Mouse (Mus musculus) heart, embryonic 15.5 days (tissue): ENCODE data around the gene D17H6S53E. TPM values are rescaled to one million over a fixed set of nuclear protein-coding genes. Genes with fewer than 3 reads are reported as not detected.
A peak's percentile ranks its signal among the peaks of the same experiment; 100 is the strongest.

Experiments
- ATAC-seq: fragments of 200-750 bp; cut with Nextera tagmentation; replicated peaks from 2 replicates; pipeline ENCODE4 v1.8.0; 2017; ENCODE audit warnings: low read depth, moderate TSS enrichment; ENCODE audit not compliant: insufficient number of reproducible peaks, insufficient read depth, low FRiP score
- H3K27ac ChIP-seq: fragments of 300-500 bp; sonication (generic); 2 replicates; pipeline ENCODE4 v1.5.1; 2015; ENCODE audit warnings: mild to moderate bottlenecking, inconsistent platforms
- H3K27me3 ChIP-seq: fragments of 300-500 bp; sonication (generic); 2 replicates; pipeline ENCODE4 v1.6.1; 2015; ENCODE audit warnings: inconsistent platforms
- H3K36me3 ChIP-seq: fragments of 300-500 bp; sonication (generic); 2 replicates; pipeline ENCODE4 v1.6.1; 2015; ENCODE audit warnings: mild to moderate bottlenecking, inconsistent platforms
- H3K4me1 ChIP-seq: fragments of 300-500 bp; sonication (generic); replicated peaks from 2 replicates; pipeline ENCODE4 v1.6.1; 2015; ENCODE audit warnings: inconsistent platforms
- H3K4me2 ChIP-seq: fragments of 300-500 bp; sonication (generic); 2 replicates; pipeline ENCODE4 v1.6.1; 2015; ENCODE audit warnings: inconsistent platforms, mild to moderate bottlenecking, moderate library complexity
- H3K4me3 ChIP-seq: fragments of 300-500 bp; sonication (generic); 2 replicates; pipeline ENCODE4 v1.5.1; 2015; ENCODE audit warnings: mild to moderate bottlenecking, inconsistent platforms
- H3K9ac ChIP-seq: fragments of 300-500 bp; sonication (generic); 2 replicates; pipeline ENCODE4 v1.6.1; 2015; ENCODE audit warnings: mild to moderate bottlenecking, inconsistent platforms
- H3K9me3 ChIP-seq: fragments of 300-500 bp; sonication (generic); replicated peaks from 2 replicates; pipeline ENCODE4 v1.6.1; 2016; ENCODE audit warnings: inconsistent platforms
- WGBS: fragments of 180-500 bp; shearing (Covaris S2); methylation state at CpG from one replicate; pipeline ENCODE4 v1.1.7; 2015; ENCODE audit warnings: mixed read lengths; 5-methylcytosine and 5-hydroxymethylcytosine counted together
- polyA plus RNA-seq: library from polyadenylated mRNA; unstranded; fragments of >200 nt; fragmentation: Nextera tagmentation; extraction: Ambion mirVana; gene quantifications from 2 replicates; pipeline ENCODE4 v1.2.1, GENCODE M21; 2015

D17H6S53E gene
- polyA plus RNA-seq, 1 experiment from 2014 or later = 11.2 TPM

DNA sequence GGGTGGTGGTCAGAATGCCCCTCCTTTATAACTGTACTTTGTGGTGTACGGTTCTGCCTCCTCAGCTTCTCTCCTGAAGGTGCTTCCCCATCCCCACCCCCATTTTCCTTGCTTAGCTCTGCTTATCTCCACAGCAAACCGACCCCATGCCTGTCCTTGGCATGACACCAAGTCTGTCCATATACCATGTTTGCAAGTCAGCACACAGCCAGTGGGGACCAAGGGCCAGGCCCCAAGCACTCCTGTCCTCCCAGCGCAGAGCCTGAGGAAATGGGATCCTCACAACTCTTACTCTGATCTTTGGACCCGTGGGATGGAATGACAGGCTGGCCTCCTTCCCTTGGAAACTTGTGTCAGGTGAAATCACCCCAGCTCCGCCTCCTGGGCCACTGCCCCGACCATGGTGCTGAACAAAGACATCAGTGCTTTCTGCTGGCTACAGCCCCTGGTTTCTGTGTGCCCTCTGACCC lies 22.9 kb upstream of the D17H6S53E start:
- H3K4me1 ChIP-seq = peaks cover 19% of the 10 kb centered on the region
- no peak; the same call in 1 of the 2 replicates for ATAC-seq
- H3K27ac ChIP-seq = no peak overlapping the region
- no peaks in the 10 kb centered on the region for H3K27me3 ChIP-seq
- no peak overlapping the region for H3K9ac ChIP-seq
- H3K4me2 ChIP-seq = no peak overlapping the region
- H3K9me3 ChIP-seq = no peaks in the 10 kb centered on the region
- 41% methylated on average over 6 of the region's 6 CpGs for WGBS
- no peak overlapping the region for H3K4me3 ChIP-seq
- peaks cover 40% of the 10 kb centered on the region for H3K36me3 ChIP-seq

DNA sequence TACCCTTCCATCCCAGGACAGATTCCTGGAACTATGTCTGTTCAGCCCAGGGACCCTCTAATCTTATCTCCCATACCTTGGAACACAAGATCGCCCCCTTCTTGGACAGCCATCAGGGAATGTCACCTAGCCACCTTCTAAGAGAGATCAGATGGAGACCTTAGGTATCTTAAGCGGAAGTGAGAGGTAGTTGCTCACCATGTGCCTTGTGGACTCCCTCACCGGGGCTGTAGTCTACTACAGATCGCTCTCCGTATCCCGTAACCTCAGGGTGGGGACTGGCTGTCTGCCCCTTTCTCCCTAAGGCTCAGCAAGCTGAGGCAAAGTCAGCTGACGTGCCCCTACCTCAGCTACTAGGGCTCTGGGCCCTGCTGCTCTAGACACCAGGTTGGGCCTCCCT lies 22.1 kb upstream of the D17H6S53E start:
- ATAC-seq = no peak
- WGBS = 80% methylated on average over 7 of the region's 7 CpGs

DNA sequence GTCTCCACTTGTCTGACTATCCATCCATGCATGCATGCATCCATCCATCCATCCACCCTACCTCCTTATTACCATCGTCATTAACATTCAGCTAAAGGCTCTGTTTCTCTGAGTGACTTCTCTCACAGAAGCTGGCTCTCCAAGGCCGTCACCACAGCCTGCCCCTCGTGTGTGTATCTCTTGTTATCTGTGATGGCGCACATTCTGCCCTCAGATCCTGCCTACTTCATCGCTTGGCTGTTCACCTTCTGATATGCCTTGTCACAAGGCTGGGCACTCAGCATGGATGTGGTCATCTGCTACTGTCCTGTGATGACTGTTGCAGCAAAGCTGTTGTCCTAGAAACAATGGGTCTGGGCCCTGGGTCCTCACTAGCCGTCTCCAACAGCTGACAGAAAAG lies 21.4 kb upstream of the D17H6S53E start:
- Histone ChIP-seq H3K4me2 (no peak overlapping the region), H3K9me3 (no peaks in the 10 kb centered on the region), H3K4me1 (peaks cover 19% of the 10 kb centered on the region), H3K9ac (no peak overlapping the region), H3K4me3 (no peak overlapping the region), H3K36me3 (peaks cover 27% of the 10 kb centered on the region), H3K27me3 (no peaks in the 10 kb centered on the region), H3K27ac (no peak overlapping the region)
- WGBS = 65% methylated on average over 6 of the region's 6 CpGs
- no peak for ATAC-seq

More for the DNA sequence above, 22.1 kb upstream of the D17H6S53E start:
- no peaks in the 10 kb centered on the region for H3K27me3 ChIP-seq
- no peak overlapping the region for H3K9ac ChIP-seq
- peaks cover 19% of the 10 kb centered on the region for H3K4me1 ChIP-seq
- H3K36me3 ChIP-seq = peaks cover 31% of the 10 kb centered on the region
- no peak overlapping the region for H3K27ac ChIP-seq
- no peak overlapping the region for H3K4me2 ChIP-seq
- H3K4me3 ChIP-seq = no peak overlapping the region
- H3K9me3 ChIP-seq = no peaks in the 10 kb centered on the region

DNA sequence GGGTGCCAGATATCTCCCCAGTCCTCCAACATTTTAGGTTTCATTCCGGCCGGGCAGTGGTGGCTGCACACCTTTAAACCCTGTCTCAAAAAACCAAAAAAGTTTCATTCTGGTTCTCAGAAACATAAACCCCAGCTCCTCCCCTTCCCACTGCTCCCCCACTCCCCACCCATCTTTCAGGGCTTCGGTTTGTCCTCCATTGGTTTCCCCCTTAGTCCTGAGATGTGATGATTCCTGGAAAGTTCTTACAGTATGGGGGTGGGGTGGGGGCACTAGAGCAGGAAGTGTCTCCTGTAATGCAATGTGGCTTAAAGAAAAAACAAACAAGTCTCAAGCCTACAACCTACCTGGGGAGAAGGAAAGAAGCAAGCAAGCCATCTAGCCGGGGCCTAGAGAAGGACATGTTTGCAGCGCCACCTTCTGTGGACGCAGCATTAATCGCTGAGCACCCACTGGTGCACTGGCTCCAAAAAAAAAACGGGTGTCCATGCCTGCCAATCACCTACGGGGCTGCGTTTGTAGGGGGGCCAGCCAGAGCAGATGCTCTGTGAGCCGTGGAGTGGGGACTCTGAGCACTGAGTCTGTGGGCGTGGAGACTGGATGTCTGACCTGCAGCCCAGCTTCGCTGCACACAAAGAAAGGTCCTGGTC lies 20.3 kb upstream of the D17H6S53E start:
- no peak for ATAC-seq
- no peak overlapping the region for H3K4me3 ChIP-seq
- 0 out of 2 replicates have a peak overlapping the region, but pooled peaks have one; percentile 23 for H3K4me2 ChIP-seq

DNA sequence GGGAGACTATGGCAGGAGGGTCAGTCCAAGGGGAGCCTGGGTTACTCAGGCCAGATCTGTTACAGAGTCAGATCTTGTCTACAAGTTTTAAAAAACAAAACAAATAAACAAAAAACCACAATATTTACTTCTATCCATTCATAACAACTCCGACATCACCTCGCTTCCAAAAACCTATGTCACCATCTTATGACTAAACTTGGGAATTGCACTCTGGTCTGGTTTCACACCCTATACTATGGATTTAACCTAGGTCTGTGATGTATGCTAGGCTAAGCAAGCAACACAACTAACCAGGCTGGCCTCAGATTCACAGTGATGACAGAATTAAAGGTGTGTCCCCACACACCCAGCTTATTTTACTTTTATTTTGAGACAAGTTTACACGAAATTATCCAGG lies 19.7 kb upstream of the D17H6S53E start:
- peaks cover 19% of the 10 kb centered on the region for H3K4me1 ChIP-seq
- H3K4me2 ChIP-seq = no peak overlapping the region
- no peak for ATAC-seq
- no peak overlapping the region for H3K4me3 ChIP-seq
- peak overlapping the region; percentile 44; the same call in 1 of the 2 replicates for H3K9ac ChIP-seq
- no peak overlapping the region for H3K27ac ChIP-seq
- 63% methylated on average over 3 of the region's 3 CpGs for WGBS
- peaks cover 13% of the 10 kb centered on the region; the same call in 1 of the 2 replicates for H3K36me3 ChIP-seq
- H3K9me3 ChIP-seq = no peaks in the 10 kb centered on the region
- no peaks in the 10 kb centered on the region for H3K27me3 ChIP-seq

More for the DNA sequence above, 20.3 kb upstream of the D17H6S53E start:
- Histone ChIP-seq H3K27me3 (no peaks in the 10 kb centered on the region), H3K9ac (peak overlapping the region; percentile 44; the same call in 1 of the 2 replicates), H3K27ac (no peak overlapping the region), H3K4me1 (peaks cover 19% of the 10 kb centered on the region), H3K9me3 (no peaks in the 10 kb centered on the region), H3K36me3 (peaks cover 19% of the 10 kb centered on the region; the same call in 1 of the 2 replicates)
- 24% methylated on average over 13 of the region's 13 CpGs for WGBS

DNA sequence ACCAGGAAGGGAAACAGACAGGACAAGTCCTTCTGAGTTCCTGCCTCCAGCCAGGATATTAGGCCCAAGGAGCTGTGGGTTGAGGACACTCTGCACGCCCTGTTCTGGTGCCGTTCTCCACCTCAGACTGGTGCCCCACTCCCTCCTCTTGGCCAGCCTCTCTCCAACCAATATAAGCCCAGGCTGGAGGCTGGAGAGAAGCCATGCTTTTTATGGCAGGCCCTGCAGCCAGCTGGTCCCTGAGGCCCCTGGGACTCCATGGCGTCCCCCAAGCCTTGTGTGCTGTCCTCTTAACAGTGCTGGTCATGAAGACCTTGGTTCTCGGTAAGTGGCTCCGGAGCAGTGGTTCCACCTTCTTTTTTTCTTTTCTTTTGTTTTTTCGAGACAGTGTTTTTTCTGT lies 18.1 kb upstream of the D17H6S53E start, which contains the start of gene Ly6g5c:
TSS of gene Ly6g5c (plus strand) at position 183 of the 400 bp plus-strand sequence.
- no peaks in the 10 kb centered on the region for H3K36me3 ChIP-seq
- H3K4me2 ChIP-seq = no peak within 1 kb of the TSS
- H3K9ac ChIP-seq = no peak within 1 kb of the TSS
- H3K4me1 ChIP-seq = peaks cover 9% of the 10 kb centered on the region
- no peaks in the 10 kb centered on the region for H3K27me3 ChIP-seq
- no peak within 1 kb of the TSS for H3K27ac ChIP-seq
- ATAC-seq = no peak
- WGBS = 88% methylated on average over 6 of the region's 6 CpGs
- no peaks in the 10 kb centered on the region for H3K9me3 ChIP-seq
- H3K4me3 ChIP-seq = no peak within 1 kb of the TSS

DNA sequence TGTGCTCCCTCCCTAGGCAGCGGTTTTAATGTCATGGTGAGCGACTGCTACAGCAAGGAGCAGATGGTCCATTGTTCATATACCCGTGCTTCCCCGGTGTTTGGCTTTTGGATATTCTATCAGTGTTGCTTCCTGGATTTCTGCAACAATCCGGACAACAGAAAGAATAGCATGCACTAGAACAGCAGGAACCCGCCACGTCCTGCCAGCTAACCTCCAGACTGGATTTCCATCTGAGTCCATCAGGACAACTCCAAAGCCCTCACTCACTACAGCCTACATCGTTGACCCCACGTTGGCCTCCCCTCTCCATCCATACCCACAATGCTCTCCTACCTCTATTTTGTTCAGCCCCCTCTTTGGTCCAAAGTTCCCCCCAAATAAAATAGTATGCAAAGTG lies 14.4 kb upstream of the D17H6S53E start:
- Histone ChIP-seq H3K27ac (peak overlapping the region; percentile 47), H3K36me3 (peaks cover 9% of the 10 kb centered on the region), H3K27me3 (no peaks in the 10 kb centered on the region), H3K9ac (no peak overlapping the region), H3K4me3 (0 out of 2 replicates have a peak overlapping the region, but pooled peaks have one; percentile 17), H3K9me3 (no peaks in the 10 kb centered on the region), H3K4me1 (no peaks in the 10 kb centered on the region), H3K4me2 (peak overlapping the region; percentile 36)
- peak; percentile 44; the same call in 1 of the 2 replicates for ATAC-seq
- WGBS = 72% methylated on average over 9 of the region's 9 CpGs

DNA sequence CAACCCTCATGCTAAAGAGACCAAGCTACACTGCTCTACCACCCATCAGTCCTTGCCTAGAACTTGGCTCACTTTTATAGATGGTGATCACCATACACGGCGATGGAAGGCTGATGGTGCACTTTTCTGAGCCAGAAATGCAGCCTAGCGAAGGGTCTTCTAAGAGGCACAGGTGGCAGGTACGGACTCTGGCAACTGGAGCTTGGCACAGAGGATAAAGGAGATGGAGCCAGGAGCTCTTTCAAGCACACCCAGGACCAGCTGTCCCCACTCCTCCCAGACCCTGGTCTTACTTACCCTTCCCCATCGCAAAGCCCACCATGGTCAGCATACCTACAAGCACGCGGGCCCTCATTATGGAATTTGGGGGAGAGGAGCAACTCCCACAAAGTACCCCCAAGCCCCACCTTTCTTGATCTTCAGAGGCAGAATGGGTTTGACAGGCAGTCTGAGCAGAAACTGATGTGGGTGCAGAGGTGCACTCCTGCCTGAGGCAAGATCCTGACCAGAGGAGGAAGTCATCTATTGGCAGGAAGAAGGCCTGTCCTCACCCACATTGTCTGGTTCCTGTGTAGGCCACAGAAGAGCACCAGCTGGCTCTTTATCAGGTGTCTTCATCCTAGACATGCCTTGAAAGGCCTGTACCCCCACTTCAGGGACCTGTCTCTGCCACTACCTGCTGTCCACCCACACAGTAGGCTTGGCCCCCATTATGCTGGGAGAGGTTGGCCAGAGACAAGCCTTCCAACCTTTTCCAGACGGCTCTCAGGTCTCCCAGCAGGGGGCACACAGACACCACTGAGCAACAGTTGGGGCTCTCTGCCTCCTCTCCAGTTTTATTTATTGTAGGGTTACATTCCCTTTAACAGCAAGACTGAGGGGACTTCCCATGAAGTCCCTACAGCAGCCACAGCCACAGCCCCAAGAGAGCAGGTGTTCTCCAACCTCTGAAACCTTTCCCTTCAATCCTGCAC lies 10.8 kb upstream of the D17H6S53E start, which contains the start of gene Ly6g5b:
TSS of gene Ly6g5b (minus strand) at position 383 of the 974 bp plus-strand sequence.
- 83% methylated on average over 8 of the region's 8 CpGs for WGBS
- Histone ChIP-seq H3K4me3 (no peak within 1 kb of the TSS), H3K9ac (no peak within 1 kb of the TSS), H3K27ac (0 out of 2 replicates have a peak within 1 kb of the TSS, but pooled peaks have one; percentile 2), H3K4me1 (peaks cover 9% of the 10 kb centered on the region), H3K27me3 (no peaks in the 10 kb centered on the region), H3K9me3 (no peaks in the 10 kb centered on the region), H3K4me2 (no peak within 1 kb of the TSS), H3K36me3 (peaks cover 28% of the 10 kb centered on the region)
- ATAC-seq = no peak

DNA sequence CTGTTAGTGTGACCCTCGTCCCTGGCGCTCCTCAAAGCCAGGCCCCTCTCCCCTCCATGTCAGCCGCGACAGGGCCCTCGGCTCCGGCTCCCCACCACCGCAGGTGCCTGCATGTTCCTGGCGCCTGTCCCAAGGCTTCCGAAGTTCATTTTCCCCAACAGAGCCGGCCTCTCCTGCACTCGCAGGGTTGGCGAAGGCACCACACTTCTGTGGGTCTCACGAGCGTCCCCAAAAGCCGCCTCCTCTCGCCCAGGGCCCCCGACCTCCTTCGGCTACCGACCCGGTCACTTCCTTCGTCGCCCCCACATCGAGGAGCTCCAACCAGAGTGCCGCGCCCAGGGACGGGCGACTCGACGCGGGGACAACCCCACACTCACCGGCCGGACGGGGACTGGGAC lies 5.4 kb upstream of the D17H6S53E start:
- Histone ChIP-seq H3K27me3 (no peaks in the 10 kb centered on the region), H3K9me3 (no peaks in the 10 kb centered on the region), H3K4me2 (peak overlapping the region; percentile 92), H3K27ac (peak overlapping the region; percentile 79), H3K4me3 (peak overlapping the region; percentile 99), H3K4me1 (peaks cover 29% of the 10 kb centered on the region), H3K9ac (peak overlapping the region; percentile 97), H3K36me3 (peaks cover 37% of the 10 kb centered on the region)
- ATAC-seq = no peak
- under 1% methylated on average over 33 of the region's 33 CpGs for WGBS

DNA sequence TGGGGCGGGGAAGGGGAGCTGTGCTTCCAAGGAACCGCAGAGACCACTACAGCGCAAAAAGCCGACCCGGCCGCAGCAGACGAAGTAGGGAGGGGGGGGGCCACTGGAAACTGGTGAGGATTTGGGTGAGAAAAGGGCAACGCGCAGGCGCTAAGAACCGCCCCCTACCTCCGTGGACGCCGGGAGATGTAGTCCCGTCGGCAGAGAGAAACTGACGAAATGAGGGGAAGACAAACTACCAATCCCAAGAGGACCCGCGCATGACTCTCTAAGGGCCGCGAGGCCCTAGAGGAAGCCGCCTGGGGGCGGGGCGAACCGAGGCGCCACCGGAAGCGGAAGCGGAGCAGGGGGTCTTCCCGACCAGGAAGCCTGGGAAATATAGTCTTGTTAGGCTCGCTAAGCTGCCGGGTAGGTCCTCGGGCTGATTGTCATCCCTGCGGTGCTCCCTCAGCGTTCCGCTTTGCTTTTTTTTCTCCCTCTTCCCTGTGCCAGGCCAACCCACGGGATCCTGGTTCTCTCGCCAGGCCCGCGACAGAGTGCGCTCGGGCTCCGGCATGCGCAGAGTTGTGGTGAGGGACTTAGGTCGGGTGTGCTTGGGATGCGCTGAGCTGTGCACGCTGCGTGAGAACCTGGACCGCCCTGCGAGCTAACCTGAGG lies 4.9 kb upstream of the D17H6S53E start, which contains the start of gene Gpank1:
TSS of gene Gpank1 (plus strand) at position 313 of the 657 bp plus-strand sequence.
- ATAC-seq = peak; percentile 95
- H3K27ac ChIP-seq = peak within 1 kb of the TSS; percentile 93
- H3K27me3 ChIP-seq = no peaks in the 10 kb centered on the region
- H3K4me1 ChIP-seq = peaks cover 29% of the 10 kb centered on the region
- H3K4me2 ChIP-seq = peak within 1 kb of the TSS; percentile 92
- peaks cover 32% of the 10 kb centered on the region for H3K36me3 ChIP-seq
- under 1% methylated on average over 50 of the region's 50 CpGs for WGBS
- peak within 1 kb of the TSS; percentile 97 for H3K9ac ChIP-seq
- peak within 1 kb of the TSS; percentile 99 for H3K4me3 ChIP-seq
- H3K9me3 ChIP-seq = no peaks in the 10 kb centered on the region
